Mouse (Mus musculus) CH12.LX (cell line): ENCODE measurements around the gene Nexn. TPM values are rescaled to one million over a fixed set of nuclear protein-coding genes. Genes with fewer than 3 reads are reported as not detected.

Experiments used
- DNase-seq: peaks from one replicate; pipeline ENCODE4 v3.0.0-alpha.2; 2013; ENCODE audit errors: extremely low read depth
- H3K27ac ChIP-seq: 2 replicates; pipeline ENCODE4 v1.5.1; 2012; ENCODE audit warnings: low read depth, mild to moderate bottlenecking, control low read depth, moderate library complexity; ENCODE audit not compliant: insufficient read depth
- H3K27me3 ChIP-seq: replicated peaks from 2 replicates; pipeline ENCODE3; 2012; ENCODE audit warnings: inconsistent platforms
- H3K36me3 ChIP-seq, 2 experiments: replicated peaks in 1 of 2; 2 replicates each; pipeline versions ENCODE3 to v1.6.1; 2012; ENCODE audit warnings: inconsistent platforms in 1 of 2, low read length in 1 of 2, mild to moderate bottlenecking in 1 of 2, mixed read lengths in 1 of 2, moderate library complexity in 1 of 2; ENCODE audit not compliant: control insufficient read depth in 1 of 2, insufficient read depth in 1 of 2
- H3K4me1 ChIP-seq, 2 experiments: 2 replicates each; pipeline ENCODE4 v1.6.1; 2012; ENCODE audit warnings: inconsistent platforms in 1 of 2, moderate library complexity in 1 of 2; ENCODE audit not compliant: insufficient read depth in 2 of 2, control insufficient read depth in 1 of 2
- H3K4me2 ChIP-seq: 2 replicates; pipeline ENCODE4 v1.6.1; 2012; ENCODE audit warnings: low read depth, mild to moderate bottlenecking, control low read depth; ENCODE audit not compliant: poor library complexity, insufficient read depth, severe bottlenecking
- H3K4me3 ChIP-seq, 3 experiments: fragments of 150-350 bp in 1 of 3; sonication (generic) in 1 of 3; replicated peaks in 1 of 3; 2 replicates each; pipeline versions ENCODE3 to v1.5.1; 2011 to 2012; ENCODE audit warnings: low read depth in 2 of 3, low read length in 2 of 3, mild to moderate bottlenecking in 2 of 3, moderate library complexity in 2 of 3, control low read depth in 1 of 3, improper control_type of control experiment in 1 of 3, inconsistent platforms in 1 of 3, mixed read lengths in 1 of 3; ENCODE audit not compliant: poor library complexity in 1 of 3
- H3K79me2 ChIP-seq: replicated peaks from 2 replicates; pipeline ENCODE4 v1.6.1; 2012; ENCODE audit warnings: mild to moderate bottlenecking, moderate library complexity; ENCODE audit not compliant: control insufficient read depth, poor library complexity, insufficient read depth, severe bottlenecking; ENCODE audit errors: extremely low read depth
- H3K9ac ChIP-seq: 2 replicates; pipeline ENCODE4 v1.6.1; 2012; ENCODE audit warnings: low read depth, mild to moderate bottlenecking, control low read depth, moderate library complexity; ENCODE audit not compliant: insufficient read depth
- H3K9me3 ChIP-seq: replicated peaks from 2 replicates; pipeline ENCODE3; 2012; ENCODE audit warnings: low read length, inconsistent platforms, mixed read lengths
- BHLHE40 ChIP-seq: IDR thresholded peaks from 2 replicates; pipeline ENCODE4 v1.6.1; 2011; ENCODE audit warnings: mild to moderate bottlenecking, low read depth, low read length, improper control_type of control experiment
- CHD1 ChIP-seq: IDR thresholded peaks from 2 replicates; pipeline ENCODE4 v1.6.1; 2012; ENCODE audit warnings: low read depth, low read length, improper control_type of control experiment, inconsistent platforms
- CHD2 ChIP-seq: IDR thresholded peaks from 2 replicates; pipeline ENCODE4 v1.6.1; 2011; ENCODE audit warnings: low read length, improper control_type of control experiment
- E2F4 ChIP-seq: IDR thresholded peaks from 2 replicates; pipeline ENCODE4 v1.6.1; 2011; ENCODE audit warnings: low read depth, low read length, improper control_type of control experiment; ENCODE audit not compliant: insufficient replicate concordance
- ELF1 ChIP-seq: IDR thresholded peaks from 2 replicates; pipeline ENCODE4 v1.6.1; 2014; ENCODE audit warnings: low read depth, mild to moderate bottlenecking, inconsistent platforms, low read length, improper control_type of control experiment
- EP300 ChIP-seq: IDR thresholded peaks from 2 replicates; pipeline ENCODE4 v1.6.1; 2011; ENCODE audit warnings: low read length, improper control_type of control experiment
- ETS1 ChIP-seq: conservative IDR thresholded peaks from 2 replicates; pipeline ENCODE4 v1.6.1; 2012; ENCODE audit warnings: low read depth, mild to moderate bottlenecking, inconsistent platforms, low read length, improper control_type of control experiment, moderate library complexity
- HCFC1 ChIP-seq: IDR thresholded peaks from 2 replicates; pipeline ENCODE4 v1.6.1; 2012; ENCODE audit warnings: low read depth, mild to moderate bottlenecking, inconsistent platforms, low read length, improper control_type of control experiment
- IRF4 ChIP-seq: IDR thresholded peaks from 2 replicates; pipeline ENCODE4 v1.6.1; 2014; ENCODE audit warnings: low read depth, mild to moderate bottlenecking, inconsistent platforms, low read length, improper control_type of control experiment
- JUN ChIP-seq: IDR thresholded peaks from 2 replicates; pipeline ENCODE4 v1.6.1; 2011; ENCODE audit warnings: low read depth, mild to moderate bottlenecking, low read length, improper control_type of control experiment, moderate library complexity; ENCODE audit not compliant: insufficient read depth
- KAT2A ChIP-seq: IDR thresholded peaks from 2 replicates; pipeline ENCODE4 v1.6.1; 2012; ENCODE audit warnings: low read length, improper control_type of control experiment, inconsistent platforms; ENCODE audit not compliant: insufficient replicate concordance
- MAFK ChIP-seq: IDR thresholded peaks from 2 replicates; pipeline ENCODE4 v1.6.1; 2011; ENCODE audit warnings: low read length, improper control_type of control experiment; ENCODE audit not compliant: insufficient replicate concordance
- MAX ChIP-seq: IDR thresholded peaks from 2 replicates; pipeline ENCODE4 v1.6.1; 2011; ENCODE audit warnings: low read length, improper control_type of control experiment
- MAZ ChIP-seq: IDR thresholded peaks from 2 replicates; pipeline ENCODE4 v1.6.1; 2012; ENCODE audit warnings: low read depth, mild to moderate bottlenecking, inconsistent platforms, low read length, improper control_type of control experiment, moderate library complexity
- MEF2A ChIP-seq: IDR thresholded peaks from 2 replicates; pipeline ENCODE4 v1.6.1; 2014; ENCODE audit warnings: low read depth, mild to moderate bottlenecking, inconsistent platforms, low read length, improper control_type of control experiment, borderline replicate concordance
- MXI1 ChIP-seq: IDR thresholded peaks from 2 replicates; pipeline ENCODE4 v1.6.1; 2011; ENCODE audit warnings: mild to moderate bottlenecking, low read depth, low read length, improper control_type of control experiment
- MYC ChIP-seq: IDR thresholded peaks from 2 replicates; pipeline ENCODE4 v1.6.1; 2011; ENCODE audit warnings: low read depth, mild to moderate bottlenecking, improper control_type of control experiment, low read length
- NELFE ChIP-seq: IDR thresholded peaks from 2 replicates; pipeline ENCODE4 v1.6.1; 2011; ENCODE audit warnings: low read depth, low read length, improper control_type of control experiment
- NRF1 ChIP-seq: IDR thresholded peaks from 2 replicates; pipeline ENCODE4 v1.6.1; 2014; ENCODE audit warnings: low read depth, mild to moderate bottlenecking, inconsistent platforms, low read length, improper control_type of control experiment, moderate library complexity
- PAX5 ChIP-seq: IDR thresholded peaks from 2 replicates; pipeline ENCODE4 v1.6.1; 2012; ENCODE audit warnings: low read length, inconsistent platforms, mixed read lengths
- RCOR1 ChIP-seq: conservative IDR thresholded peaks from 2 replicates; pipeline ENCODE4 v1.6.1; 2012; ENCODE audit warnings: low read depth, mild to moderate bottlenecking, inconsistent platforms, low read length, improper control_type of control experiment
- SIN3A ChIP-seq: IDR thresholded peaks from 2 replicates; pipeline ENCODE4 v1.6.1; 2012; ENCODE audit warnings: low read length, improper control_type of control experiment, inconsistent platforms
- SMC3 ChIP-seq: IDR thresholded peaks from 2 replicates; pipeline ENCODE4 v1.6.1; 2011; ENCODE audit warnings: low read depth, low read length, improper control_type of control experiment
- TBP ChIP-seq: conservative IDR thresholded peaks from 2 replicates; pipeline ENCODE4 v1.6.1; 2011; ENCODE audit warnings: low read depth, low read length, improper control_type of control experiment
- TCF12 ChIP-seq: IDR thresholded peaks from 2 replicates; pipeline ENCODE4 v1.6.1; 2014; ENCODE audit warnings: low read depth, mild to moderate bottlenecking, inconsistent platforms, low read length, improper control_type of control experiment
- UBTF ChIP-seq: IDR thresholded peaks from 2 replicates; pipeline ENCODE4 v1.6.1; 2012; ENCODE audit warnings: low read depth, mild to moderate bottlenecking, inconsistent platforms, low read length, improper control_type of control experiment, moderate library complexity
- USF2 ChIP-seq: conservative IDR thresholded peaks from 2 replicates; pipeline ENCODE4 v1.6.1; 2011; ENCODE audit warnings: low read depth, low read length, improper control_type of control experiment
- ZC3H11A ChIP-seq: IDR thresholded peaks from 2 replicates; pipeline ENCODE4 v1.6.1; 2012; ENCODE audit warnings: low read depth, mild to moderate bottlenecking, inconsistent platforms, low read length, improper control_type of control experiment
- ZKSCAN1 ChIP-seq: IDR thresholded peaks from 2 replicates; pipeline ENCODE4 v1.6.1; 2012; ENCODE audit warnings: low read depth, inconsistent platforms, low read length, improper control_type of control experiment, borderline replicate concordance
- ZMIZ1 ChIP-seq: IDR thresholded peaks from 2 replicates; pipeline ENCODE4 v1.6.1; 2012; ENCODE audit warnings: low read depth, mild to moderate bottlenecking, inconsistent platforms, low read length, improper control_type of control experiment
- ZNF384 ChIP-seq: IDR thresholded peaks from 2 replicates; pipeline ENCODE4 v1.6.1; 2012; ENCODE audit warnings: low read depth, low read length, improper control_type of control experiment, inconsistent platforms
- dilution Hi-C: fragments of 300-500 bp; cut with MboI; formaldehyde crosslinking; loops from 2 replicates; pipeline ENCODE4 v1.14.3; 2020; ENCODE audit warnings: low sequenced_read_pairs; ENCODE audit not compliant: extremely low pct_unique_long_range_greater_than_20kb, extremely low pct_ligation_motif_present
- in situ Hi-C: fragments of 300-500 bp; cut with MboI; formaldehyde crosslinking; loops from 3 replicates; pipeline ENCODE4 v1.14.3; 2019; ENCODE audit warnings: low sequenced_read_pairs, low pct_ligation_motif_present, low pct_unique_long_range_greater_than_20kb, mixed read lengths
- polyA plus RNA-seq: library from polyadenylated mRNA; unstranded; fragments of >175 nt; gene quantifications from 2 replicates; pipeline ENCODE4 v1.2.1, GENCODE M21; 2012; ENCODE audit warnings: low read depth; ENCODE audit not compliant: insufficient read length
- total RNA-seq, 2 experiments: library from RNA; depleted of rRNA; stranded (reverse); fragments of 300-350 nt in 1 of 2; fragments of >200 nt in 1 of 2; gene quantifications; 2 replicates each; pipeline ENCODE4 v1.2.3; 2012 to 2014

Nexn gene
- total and polyA plus RNA-seq, 3 experiments, result 0.08 to 0.17 TPM; not detected in 1

GRCm38 (mm10) chr3:152209967-152210634 is 56.0 kb downstream of the Nexn start, which contains the start of the genes Dnajb4 and Fubp1 (continued):
- TF ChIP-seq CHD1 (no peak), ELF1 (peak; percentile 80), KAT2A (peak; percentile 81; the same call in 1 of the 2 replicates), EP300 (no peak), MXI1 (peak; percentile 79), TBP (peak; percentile 96), USF2 (no peak), NELFE (peak; percentile 100), ZKSCAN1 (no peak), RCOR1 (no peak), ZC3H11A (no peak), CHD2 (peak; percentile 100), MYC (peak; percentile 97)

DNA sequence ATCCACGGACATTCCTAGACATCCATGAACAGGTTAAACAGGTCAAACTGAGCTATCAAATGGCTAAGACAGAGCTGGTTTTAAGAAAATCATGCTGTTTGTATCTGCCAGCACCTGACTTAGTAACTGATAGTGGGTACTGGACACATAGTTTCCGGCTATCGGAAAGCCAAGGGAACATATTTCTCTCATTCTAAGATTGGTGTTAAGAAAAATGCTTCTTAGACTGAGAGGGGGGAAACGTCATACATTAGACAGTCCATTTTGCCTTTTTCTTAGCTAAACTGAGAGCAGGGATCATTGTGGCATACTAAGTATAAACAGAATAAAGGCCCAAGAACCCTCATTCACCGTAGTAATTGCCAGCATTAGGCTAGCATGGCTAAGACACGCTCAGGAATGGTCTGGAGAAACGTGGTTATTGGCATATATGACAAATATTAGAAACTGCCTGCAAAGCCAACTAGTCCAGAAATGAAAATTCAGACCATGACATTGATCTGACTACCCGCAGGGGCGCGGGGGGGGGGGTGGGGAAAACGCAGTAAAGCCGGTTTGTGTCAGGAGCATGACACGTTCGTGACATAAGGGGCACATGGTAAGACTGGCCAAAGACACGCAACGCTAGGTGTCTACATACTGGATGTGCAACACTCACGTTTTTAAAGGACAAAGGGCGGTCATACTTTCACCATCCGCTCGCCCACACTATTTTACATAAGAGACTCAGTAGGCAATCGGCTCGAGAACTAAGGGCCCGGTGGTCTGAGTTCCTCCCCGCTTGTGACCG is 56.8 kb downstream of the Nexn start:
- Histone ChIP-seq H3K4me3 (peak overlapping the region; percentile 84 to 94 (median 93)), H3K9ac (peak overlapping the region; percentile 98), H3K79me2 (peaks cover 45% of the 10 kb centered on the region), H3K4me2 (peak overlapping the region; percentile 42), H3K27me3 (no peaks in the 10 kb centered on the region), H3K36me3 (peaks cover 6 to 43% of the 10 kb centered on the region in 2 experiments), H3K4me1 (peaks cover 6 to 41% of the 10 kb centered on the region in 2 experiments), H3K9me3 (no peaks in the 10 kb centered on the region), H3K27ac (peak overlapping the region; percentile 91)
- DNase-seq, result peak; percentile 87
- dilution Hi-C loops (no loop called here), in situ Hi-C loops (no loop called here)
- TF ChIP-seq PAX5 (no peak), KAT2A (0 out of 2 replicates have a peak, but pooled peaks have one; percentile 54), CHD2 (peak; percentile 46; the same call in 1 of the 2 replicates), SMC3 (no peak), HCFC1 (peak; percentile 43), MEF2A (0 out of 2 replicates have a peak, but pooled peaks have one; percentile 15), E2F4 (0 out of 2 replicates have a peak, but pooled peaks have one; percentile 38), TCF12 (no peak), EP300 (no peak; the same call in 1 of the 2 replicates), TBP (0 out of 2 replicates have a peak, but pooled peaks have one; percentile 5), MAZ (peak; percentile 74; the same call in 1 of the 2 replicates), ETS1 (peak; percentile 41; the same call in 1 of the 2 replicates), UBTF (no peak), CHD1 (peak; percentile 82), NRF1 (no peak), MXI1 (peak; percentile 88), ZKSCAN1 (no peak), MAFK (no peak), ZMIZ1 (0 out of 2 replicates have a peak, but pooled peaks have one; percentile 31), IRF4 (peak; percentile 10; the same call in 1 of the 2 replicates), SIN3A (peak; percentile 82), JUN (no peak), MAX (peak; percentile 91), ZNF384 (0 out of 2 replicates have a peak, but pooled peaks have one; percentile 9), BHLHE40 (peak; percentile 92), MYC (peak; percentile 98)
